Mouse (Mus musculus): ENCODE data around the gene Caprin1.

Caprin1 gene

DNA sequence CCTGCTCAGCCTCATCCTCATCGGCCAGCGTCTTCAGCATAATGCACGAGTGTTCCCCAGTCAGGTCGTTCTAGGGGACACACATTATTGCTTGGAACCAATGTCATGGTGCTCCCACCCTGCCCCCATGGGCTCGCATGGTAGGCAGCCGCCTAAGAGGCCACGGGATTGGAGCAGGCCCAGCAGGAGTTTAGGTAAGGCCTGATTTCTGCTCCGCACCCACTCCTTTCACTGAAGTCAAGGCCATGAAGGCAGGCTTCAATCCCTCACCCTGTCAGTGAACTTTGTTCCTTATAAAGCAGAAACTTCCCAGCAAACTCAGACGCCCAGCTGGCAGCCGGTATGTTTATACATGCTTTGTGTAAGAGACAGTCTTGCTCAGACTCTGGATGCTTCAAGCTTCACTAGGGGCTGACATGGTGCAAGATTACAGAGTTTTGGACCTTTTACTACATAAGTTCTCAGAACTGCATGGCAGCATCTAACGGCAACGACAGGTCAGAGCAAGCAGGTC lies 69.4 kb downstream of the Caprin1 start:
- DNase-seq: no peak

DNA sequence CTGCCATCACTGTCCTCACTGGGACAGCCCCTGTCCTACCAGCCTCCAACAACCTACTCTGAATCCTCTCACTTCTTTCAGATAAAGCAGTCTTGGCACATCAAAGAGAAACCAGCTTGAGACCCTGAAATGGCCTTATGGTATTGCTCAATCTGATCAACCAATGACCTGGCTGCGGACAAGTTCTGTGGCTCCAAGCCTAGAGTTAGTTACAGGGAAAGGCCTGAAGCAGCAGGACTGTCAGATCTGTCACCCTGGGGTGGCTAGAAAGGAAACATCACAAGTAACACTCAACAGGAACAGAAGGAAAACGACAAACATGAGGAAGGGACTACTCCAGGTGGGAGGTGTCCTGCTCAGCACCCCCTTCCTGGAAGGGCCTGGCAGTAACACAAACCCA lies 72.9 kb downstream of the Caprin1 start:
- DNase-seq: no peak

DNA sequence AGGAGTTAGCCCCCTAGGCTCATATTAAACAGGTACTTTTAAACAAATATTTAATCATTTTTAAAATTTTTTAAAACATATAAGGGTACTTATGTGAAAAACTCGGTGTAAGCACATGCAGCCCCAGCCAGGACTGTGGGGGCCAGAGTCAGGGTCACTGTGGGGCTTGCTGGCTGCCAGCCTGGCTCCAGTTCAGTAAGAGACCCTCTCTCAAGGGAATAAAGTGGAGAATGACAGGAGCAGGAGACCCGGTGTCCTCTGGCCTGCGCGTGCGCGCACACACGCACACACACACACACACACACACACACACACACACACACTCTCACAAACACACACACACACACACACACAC lies 78.2 kb downstream of the Caprin1 start:
- DNase-seq: no peak

DNA sequence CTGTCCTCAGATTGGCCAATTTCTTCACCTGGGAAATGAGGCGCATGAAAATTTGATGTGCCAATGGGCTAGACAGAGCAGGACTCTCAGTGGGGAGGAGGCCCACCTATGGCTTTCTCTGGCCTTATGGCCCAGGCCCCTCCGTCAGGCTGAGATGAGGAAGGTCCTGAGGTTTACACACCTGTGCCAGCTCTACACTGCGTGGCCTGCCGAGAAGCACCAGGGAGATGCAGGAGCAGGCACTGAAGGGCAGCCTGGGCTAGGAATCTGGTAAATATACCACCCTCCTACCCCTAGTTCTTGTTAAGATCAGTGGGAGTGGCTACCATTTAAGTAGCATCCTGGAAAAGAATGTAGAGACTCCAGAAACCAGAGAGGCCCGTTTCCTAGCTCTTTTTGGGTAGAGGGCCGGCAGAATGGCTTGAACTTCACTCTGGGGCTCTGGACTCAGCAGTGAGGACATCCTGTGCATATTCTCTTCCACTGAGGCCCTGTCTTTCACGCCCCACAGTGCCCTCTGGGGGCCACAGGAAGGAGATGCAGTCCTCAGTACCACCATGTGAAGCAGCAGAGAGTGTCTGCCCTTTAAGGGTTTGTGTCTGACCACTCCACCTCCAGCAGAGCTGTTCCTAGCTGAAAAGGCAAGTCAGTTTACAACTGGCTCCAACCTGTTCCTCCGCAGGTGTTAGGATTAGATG lies 78.7 kb downstream of the Caprin1 start:
- peak; percentile 84 for DNase-seq

DNA sequence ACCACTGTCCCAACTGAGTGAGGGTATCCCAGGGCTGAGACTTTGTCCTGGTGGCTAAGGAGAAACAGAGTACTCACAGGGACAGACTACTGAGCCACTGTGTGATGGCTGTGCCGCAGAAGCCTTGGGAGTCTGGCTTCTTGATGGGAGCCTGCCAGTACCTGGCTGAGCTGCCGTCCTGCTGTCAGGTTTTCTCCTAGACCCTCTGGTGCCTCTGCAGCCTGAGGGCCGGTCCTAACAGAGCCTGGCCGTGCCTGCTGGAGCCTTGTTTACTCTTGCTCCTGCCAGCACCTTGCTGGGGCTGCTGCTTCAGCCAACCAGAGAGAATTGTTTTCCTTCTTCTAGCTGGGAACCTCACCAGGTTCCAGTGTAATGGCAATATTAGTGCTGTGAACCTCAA lies 83.0 kb downstream of the Caprin1 start:
- no peak for DNase-seq

DNA sequence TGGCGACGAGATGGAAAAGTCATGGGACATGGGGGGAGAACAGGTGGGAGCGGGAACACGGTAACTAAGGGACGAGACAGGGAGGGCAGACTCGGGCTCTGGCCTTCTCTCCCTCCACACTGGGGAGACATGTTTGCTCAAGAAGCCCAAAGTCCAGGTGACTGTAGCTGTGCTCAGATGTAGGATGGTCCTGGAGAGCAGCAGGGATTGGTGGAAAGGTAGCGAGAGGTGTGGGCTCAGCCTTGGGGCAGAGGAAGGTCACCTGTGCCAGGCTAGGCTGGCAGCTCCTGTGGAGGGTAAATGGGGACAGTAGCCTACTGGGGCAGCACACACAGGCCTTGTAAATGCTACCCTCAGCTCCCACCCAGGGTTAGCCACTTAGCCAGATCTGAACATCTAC lies 83.6 kb downstream of the Caprin1 start:
- DNase-seq: no peak
